Mouse (Mus musculus) cerebellum, adult 11-12 months (tissue): ENCODE measurements around the gene Paqr4.
"Not testable (repeated sequence)": the region's sequence is repeated elsewhere in the genome, so short reads cannot be mapped to it uniquely, and the experiment has no call there.

Experiments used
- DNase-seq: peaks from one replicate; pipeline ENCODE4 v3.0.0; 2022

The Paqr4 gene

DNA sequence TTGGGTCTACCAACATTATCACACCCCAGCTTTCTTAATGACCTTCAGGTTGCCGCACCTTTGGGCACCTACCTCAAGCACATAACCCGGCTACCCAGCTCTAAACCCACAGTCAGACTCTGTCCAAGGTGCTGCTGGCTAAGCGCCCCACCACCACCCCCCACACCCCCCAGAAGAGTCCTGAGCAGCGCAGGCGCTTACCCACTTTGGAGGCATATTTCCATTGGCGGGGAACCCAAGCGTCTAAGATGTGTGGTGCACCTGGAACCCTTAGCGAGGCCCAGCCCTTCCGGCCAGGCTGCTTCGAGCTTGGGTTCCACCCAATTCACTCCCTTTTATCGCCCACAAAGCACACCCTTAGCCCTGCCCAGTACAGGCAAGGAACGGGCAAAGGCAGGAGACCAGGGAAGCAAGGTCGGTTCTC is at the start of gene Paqr4:
Gene Paqr4, minus strand, starts transcription at position 270 of the 424 bp plus-strand sequence.
- DNase-seq = peak; percentile 72

DNA sequence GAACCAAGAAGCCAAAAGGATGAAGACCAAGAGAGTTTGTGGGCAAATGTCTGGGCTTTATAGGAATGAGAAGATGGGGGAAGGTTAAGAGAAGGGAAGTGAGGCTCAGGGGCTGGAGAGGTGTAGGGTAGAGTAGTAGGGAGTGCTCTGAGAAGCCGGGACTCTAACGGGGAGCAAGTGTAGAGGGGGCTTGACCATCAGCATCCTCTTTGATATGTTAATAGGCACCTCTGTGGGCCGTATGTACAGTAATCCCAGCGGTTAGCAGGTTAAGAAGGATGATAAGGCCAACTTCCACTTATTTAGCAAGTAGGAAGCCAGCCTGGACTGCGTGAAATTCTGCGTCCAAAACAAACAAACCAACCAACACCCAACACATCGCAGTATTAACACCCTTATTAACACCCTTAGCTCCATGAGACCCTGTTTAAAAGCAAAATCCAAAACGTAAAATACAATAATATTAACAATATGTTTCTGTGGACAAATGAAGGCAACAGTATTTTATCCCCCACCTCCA is 49.1 kb upstream of the Paqr4 start:
- DNase-seq = no peak

DNA sequence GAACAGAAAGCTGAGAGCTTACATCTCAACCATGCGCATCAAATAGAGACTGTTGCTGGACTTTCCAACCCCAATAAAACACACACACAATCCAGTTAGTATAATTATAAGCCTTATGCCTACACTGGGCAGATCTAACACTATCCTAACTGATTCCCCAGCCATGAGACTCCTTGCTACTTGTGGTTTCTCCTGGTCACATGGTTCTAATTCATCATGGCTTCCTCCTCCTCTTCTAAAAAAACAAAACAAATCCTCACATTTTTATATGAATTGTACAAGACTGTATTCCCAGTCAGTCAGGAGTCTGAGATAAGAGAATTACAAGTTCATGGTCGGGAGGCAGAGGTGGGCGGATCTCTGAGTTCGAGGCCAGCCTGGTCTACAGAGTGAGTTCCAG is 48.3 kb upstream of the Paqr4 start:
- DNase-seq = no peak

DNA sequence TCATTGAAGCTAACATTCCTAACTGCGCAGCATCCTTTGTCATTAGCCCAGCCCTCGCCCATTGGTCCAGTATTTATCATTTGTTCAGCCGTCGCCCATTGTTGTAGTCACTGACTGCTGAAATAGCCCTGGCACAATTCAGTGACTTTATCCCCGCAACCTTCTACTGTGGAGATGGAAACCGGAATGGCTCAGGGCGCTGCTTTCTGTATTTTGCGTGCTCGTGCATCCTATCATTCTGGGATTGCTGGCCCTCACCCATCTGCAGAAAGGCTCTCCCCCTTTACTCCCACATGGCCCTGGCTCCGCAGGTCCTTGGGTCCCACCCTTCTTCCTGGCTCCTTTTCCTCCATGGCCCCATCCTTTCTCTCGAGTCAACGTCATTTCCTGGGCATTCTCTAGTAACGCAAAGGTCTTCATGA is 45.9 kb upstream of the Paqr4 start:
- peak; percentile 80 for DNase-seq

DNA sequence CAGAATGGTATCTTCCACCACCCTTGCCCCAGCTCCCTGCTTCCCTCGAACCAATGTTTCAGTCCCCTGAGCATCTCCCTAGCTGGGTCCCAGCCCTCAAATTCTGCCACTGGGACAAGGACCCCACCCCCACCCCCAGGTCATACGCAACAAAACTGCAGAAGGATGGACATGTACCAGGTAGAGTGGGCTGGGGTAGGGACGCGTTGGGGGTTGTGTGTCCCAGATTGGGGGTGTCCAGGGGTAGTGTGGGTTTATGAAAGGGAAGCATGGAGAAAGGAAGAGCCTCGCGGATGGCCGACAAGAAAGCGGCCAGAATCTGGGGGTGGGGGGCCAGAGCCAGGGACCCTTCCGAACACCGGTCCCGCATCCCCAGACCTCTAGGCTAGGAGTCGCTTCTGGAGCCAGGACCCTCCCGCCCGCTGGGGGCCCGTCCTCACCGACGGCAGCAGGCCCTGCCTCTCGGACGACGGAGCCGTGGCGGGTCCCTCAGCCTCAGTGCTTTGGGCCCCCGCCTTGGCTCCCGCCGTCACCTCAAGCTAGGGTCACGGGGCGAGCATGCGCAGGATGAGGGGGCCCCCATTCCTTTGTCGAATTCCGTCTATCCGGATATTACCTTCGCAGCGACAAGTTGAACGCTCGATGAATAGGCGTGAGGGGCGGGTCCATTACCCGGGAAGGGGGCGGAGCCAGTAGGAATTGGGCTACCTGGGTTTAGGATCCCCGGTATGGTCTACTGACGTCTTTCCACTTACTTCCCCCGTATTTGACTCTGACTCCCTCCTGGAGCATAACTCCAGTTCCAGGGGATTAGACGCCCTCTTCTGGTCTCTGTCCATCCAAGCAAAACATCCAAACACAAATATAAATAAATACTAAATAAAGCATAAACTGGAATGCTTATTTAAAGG is 45.1 kb upstream of the Paqr4 start, which contains the start of gene Flywch2:
Gene Flywch2, minus strand, starts transcription at position 521 of the 911 bp plus-strand sequence.
- peak; percentile 98 for DNase-seq

DNA sequence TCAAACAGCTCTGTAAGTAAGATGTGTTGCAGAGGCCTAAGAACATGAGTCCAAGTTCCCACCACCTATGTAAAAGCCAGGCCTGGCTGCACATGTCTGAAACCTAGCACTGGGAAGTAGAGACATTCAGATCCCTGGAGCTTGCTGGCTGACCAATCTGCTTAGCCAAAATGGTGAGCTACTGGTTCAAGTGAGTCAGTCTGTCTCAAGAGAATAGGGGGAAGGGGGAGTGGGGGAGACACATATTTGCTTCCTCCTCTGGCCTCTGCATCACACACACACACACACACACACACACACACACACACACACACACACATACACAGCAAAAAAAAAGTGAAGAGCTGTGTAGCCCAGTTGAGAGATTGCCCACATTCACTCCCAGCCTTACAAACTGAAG is 42.7 kb upstream of the Paqr4 start:
- DNase-seq = no peak

DNA sequence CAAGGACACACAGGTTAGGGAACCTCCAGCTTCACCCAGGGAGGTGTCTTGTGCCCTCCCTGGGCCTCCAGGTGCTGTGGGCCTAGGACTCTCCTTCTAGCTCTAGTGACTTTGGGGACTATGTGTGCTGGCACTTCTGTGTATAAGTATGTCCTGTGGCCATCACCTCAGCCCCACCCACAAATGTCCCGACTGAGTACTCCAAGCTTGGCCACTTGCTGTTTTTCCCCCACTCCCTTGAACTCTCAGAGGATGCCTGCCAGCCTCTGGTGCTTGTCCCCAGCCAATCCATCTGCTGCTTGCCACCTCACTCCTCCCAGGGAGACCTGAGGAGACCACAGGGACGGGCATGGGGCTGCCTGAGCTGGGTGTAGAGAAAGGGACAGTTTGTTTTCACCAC is 37.8 kb upstream of the Paqr4 start:
- DNase-seq = no peak

DNA sequence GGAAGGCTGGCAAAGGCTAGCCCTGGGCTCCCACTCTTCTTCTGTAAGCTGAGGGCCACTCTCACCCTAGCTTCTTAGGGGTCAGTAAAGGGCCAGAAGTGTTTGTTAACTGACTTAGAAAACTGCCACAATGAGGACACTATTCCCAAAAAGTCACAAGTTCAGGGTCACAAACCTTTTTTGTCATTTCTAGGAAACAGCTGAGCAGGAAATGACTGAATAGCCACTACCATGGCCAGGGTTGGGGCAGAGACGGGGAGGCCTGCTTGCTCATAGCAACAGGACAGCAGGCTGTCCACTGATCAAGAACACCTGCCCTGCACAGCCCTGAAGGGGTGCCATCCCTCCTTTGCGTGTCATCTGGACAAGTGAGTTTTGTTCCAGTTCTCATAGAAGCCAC is 36.5 kb upstream of the Paqr4 start:
- DNase-seq = no peak

DNA sequence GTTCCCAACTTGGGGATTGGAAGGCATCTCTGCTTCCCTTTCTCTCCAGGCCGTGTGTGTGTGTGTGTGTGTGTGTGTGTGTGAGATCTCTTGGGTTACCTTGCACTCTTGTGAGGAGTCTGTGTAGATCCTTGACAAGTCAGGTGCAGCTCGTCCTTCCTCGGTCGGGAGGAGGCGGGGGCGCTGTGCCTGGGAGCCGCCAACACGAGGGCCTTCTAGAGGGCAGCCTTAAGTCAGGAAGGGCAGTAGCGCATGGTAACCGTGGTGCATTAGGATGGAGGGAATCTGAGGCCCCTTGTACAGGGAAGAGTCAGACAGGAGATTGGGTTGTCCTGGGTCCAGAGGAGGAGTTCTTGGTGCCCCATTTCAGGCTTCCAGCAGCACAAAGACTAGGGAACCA is 35.5 kb upstream of the Paqr4 start:
- DNase-seq = no peak

DNA sequence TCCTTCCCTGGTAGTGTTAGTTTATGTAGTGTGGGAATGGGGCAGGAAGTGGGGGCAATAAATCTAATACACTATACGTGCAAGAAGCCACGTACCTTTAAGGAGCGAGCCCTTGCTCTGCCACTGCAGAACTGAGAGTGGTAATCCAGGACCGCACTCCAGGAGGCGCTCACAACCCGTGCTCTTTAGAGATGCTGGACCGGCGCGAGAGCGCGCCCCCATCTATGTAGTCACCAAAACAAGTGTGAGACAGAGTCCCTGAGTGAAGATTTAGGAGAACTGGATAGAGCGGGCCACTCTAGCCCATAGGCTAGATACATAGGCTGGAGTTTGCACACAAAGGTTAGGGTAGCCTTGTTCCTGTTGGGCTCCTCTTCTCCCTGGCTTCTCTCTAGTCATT is 33.4 kb upstream of the Paqr4 start:
- DNase-seq = peak; percentile 76

DNA sequence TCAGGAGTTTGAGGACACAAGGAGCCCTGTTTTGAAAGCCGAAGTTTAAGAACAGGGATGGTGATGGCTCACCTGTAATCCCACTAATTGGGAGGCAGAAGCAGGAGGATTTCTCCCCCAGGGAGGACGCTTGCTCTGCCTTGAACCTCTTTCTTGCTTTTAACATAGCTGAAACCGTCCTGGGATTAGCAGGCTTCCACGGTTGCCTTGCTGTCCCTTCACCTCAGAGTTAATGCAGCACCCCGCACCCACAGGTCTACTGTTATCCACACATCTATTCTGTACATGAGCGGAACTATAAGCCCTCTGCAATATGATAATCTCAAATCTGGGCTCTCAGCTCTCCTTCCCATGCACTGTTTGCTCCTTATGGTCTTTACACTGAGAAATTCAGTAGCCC is 33.0 kb upstream of the Paqr4 start:
- no peak for DNase-seq

DNA sequence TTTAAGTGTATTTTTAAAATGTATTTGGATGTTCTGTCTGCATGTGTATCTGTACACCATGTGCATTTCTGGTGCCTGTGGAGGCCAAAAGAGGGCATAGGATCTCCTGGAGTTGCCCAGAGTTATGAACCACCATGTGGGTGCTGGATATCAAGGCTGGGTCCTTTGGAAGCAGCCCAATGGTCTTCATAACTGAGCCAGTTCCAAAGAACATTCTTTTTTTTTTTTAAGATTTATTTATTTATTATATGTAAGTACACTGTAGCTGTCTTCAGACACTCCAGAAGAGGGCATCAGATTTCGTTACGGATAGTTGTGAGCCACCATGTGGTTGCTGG is 31.5 kb upstream of the Paqr4 start:
- not testable (repeated sequence) for DNase-seq

DNA sequence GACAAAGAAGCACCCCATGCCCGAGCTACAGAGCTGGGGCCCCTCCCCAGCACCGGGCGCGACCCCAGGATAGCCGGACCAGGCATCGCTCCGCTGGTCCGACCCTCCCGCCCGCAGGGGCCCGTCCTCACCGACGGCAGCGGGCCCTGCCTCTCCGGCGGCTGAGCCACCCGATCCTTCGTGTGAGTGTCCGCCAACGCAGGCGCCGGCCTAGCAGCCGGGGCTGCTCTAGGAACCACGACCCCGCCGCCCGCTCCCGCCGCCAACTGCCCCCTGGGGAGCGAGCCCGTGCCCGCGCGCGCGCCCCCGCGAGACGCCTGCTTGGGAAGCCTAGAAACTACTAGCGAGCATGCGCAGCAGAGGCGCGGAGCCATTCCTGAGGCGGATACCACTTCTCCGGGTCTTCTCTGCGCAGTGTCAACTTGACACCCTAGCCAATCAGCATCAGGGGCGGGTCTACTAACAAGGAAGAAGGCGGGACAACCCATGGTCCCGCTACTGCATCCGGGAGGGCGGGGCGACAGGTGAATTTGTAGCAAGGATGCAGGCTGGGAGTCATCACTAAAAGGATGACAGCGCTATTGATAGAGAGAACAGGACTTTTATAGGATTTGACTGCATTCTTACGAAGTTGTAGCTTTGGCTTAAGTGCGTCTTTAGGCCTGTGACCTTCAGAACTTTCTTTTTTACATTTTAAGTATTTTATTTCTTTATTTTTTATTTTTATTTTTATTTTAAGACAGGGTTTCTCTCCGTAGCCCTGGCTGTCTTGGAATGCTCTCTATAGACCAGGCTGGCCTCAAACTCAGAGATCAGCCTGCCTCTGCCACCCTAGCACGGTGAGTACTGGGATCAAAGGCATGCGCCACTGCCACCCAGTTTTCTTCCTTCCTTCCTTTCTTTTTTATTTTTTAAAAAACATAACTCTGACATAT is 30.9 kb upstream of the Paqr4 start, which contains the start of gene Flywch1:
Gene Flywch1, minus strand, starts transcription at position 319 of the 935 bp plus-strand sequence.
- peak; percentile 100 for DNase-seq

DNA sequence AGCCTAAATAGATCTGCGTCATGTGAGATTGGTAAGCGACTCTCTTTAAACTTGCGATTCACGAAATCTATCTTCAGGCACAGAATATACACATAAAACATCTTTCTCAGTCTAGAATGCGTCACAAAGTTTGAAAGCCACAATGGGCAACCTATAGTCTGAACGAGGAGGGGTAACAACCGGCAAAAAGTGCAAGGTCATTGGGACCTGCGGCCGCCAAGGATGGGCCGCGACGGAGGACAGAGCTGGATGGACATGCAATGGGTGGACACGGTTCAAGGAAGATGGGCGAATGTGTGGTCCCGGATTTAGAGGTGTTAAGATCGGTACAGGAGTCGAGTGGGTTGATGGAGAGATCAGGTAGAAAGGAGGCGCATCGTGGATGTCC is 30.2 kb upstream of the Paqr4 start:
- no peak for DNase-seq

DNA sequence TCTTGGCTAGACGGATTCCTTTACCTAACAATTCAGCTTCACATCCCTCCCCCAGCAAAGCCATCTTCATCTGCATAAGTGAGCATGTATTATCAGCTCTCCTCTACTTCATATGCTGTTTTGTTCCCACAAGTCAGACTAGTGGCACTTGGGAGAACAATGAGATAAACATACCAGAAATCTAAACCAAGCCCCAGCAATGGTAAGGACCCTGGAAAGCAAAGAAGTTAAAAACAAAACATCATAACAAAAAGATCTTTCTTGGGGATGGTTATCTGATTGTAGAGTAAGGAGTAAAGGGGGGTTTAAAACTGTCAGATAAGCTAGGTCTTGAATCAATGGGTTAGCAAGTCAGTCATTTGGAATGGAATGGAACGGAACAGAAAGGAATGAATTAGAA is 29.8 kb upstream of the Paqr4 start:
- no peak for DNase-seq

DNA sequence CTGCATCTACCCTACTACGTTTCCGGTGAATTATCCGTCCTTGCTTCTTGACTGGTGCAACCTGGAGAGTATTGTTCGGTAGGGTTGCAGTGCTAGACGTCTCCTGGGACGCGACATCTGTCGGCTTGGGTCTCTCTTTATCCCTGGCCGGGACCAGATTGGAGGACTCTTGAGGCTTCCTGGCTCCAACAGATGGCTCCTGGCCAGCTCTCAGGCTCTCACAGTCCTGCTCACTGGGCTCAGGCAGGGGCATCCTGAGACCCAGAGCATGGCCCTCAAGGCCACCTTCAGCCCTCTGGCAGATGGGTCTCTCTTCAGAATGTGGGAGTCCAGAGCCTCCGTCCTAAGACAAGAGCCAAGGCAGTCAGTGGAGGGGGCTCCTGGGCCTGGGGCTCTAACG is 22.3 kb upstream of the Paqr4 start:
- DNase-seq = peak; percentile 65

DNA sequence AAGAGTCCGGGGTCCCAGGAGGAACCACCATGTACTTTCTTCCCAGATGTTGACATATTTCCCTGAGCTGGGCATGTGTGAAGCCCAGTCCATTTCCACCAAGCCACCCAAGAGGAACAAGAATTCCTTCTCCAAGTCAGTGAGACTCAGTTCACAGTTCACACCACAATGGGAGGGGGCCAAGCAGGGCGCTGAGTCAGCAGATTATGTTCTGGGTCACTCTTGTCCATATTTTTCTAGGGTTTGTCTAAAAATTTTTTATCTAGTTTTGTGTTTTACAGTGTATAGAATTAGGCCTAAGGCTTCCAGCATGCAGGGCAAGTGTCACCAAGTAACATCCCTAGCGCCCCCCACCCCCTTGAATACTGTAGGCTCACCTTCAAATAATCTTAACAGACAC is 20.5 kb upstream of the Paqr4 start:
- no peak for DNase-seq

DNA sequence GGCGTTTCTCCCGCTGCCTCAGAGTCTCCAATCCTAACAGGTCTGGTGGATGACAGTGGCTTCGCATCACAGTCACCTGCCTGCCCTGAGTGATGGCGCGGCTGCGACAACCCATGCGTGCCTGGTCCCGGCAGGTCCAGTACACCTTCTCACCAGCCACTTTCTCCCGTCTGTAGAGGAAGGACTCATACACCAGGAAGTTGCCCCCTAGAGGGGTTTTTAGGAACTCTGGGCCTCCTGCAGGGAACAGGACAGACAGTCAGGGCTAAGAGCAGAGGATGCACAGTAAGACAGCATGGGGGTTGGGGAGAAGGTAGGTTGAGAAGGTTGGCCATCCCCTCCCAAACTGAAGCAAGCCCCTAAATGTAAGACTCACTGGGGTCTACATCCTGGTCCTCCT is 19.6 kb upstream of the Paqr4 start:
- no peak for DNase-seq

DNA sequence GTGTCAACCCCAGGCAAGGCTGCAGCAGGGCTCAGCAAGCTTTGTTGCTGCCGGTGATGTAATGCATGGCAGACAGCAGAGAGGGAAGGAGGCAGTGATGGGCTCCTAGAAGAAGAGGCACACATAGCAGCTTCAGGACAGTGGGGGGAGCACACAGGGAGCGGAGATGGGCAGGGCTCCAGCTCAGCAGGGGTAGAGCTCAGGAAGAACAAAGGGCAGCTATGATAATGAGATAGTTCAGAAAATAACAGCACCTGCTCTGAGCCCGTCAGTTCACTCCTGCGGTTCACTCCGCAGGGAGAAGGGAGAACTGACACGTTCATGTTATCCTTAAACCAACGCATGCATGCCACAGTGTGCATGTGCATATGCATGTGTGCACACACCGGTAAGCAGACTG is 18.1 kb upstream of the Paqr4 start:
- DNase-seq = peak; percentile 69

DNA sequence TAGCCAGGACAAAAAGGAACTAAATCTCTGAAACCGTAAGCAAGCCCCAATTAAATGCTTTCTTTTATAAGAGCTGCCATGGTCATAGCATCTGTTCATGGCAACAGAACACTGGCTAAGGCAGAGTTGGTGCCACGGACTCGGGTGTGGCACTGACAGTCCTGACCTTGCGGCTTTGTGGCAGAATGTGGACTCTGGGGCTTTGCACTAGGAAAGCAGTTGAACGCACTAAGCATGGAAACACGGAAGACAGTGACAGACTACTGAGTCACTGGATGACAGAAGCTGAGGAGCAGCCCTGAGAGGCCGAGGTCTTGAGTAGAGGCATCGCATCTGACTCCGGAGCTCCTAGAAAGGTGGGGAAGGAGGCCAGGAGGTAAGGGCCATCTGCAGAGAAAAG is 16.9 kb upstream of the Paqr4 start:
- DNase-seq = no peak

DNA sequence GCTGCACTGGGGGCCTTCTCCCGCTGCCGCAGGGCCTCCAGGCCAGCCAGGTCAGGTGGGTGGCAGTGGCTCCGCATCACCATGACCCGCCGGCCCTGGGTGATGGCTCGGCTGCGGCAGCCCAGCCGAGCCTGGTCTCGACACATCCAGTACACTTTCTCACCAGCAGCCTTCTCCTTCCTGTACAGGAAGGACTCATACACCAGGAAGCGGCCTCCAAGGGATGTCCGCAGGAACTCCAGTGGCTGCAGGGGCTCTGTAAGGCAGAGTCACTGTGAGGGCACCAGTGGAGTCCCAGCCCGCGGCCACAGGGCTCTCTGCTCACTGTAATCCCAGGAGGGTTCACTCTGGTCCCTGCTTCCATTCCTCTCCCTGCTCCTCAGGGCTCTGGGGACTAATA is 15.0 kb upstream of the Paqr4 start:
- no peak for DNase-seq

DNA sequence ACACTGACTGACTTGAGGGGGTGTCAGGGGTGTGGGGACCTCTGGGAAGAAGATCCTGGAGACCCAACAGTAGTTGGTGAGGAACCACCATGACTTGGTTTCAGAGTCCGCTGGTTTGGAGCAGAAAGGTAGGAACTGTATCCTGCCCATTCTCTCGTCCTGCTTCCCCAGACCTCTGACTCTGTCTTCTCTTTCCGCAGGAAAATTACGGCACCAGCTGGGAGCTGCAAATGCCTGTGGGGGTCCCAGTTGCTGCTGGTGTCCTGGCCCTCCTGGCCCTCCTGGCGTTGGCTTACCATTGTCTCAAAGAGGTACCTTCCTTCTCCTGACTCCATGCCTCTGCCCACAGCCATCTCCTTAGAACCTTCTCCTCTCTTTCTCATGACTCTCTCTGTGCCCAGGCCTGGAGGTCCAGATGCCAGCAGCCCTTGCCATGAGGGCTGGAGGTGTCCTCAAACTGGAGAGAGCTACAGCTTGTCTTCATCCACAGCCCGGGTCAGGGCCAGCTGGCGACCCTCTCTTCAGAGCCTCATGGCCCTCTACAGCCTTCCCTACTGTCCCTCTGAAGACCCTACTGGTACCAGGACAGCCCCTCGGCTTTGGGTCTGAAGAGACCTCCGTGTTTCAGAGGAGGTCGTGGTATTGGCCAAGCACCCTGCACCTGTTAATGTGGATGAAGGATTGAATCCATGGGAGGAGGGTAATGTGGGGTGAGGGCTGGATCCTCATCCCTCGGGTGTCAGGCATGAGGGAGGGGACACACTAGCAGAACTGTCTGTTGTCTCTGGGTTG is 8.9 kb upstream of the Paqr4 start:
- no peak for DNase-seq
